Mouse (Mus musculus) CH12.LX (cell line): ENCODE results near the gene Ccdc60. TPM values are rescaled to one million over a fixed set of nuclear protein-coding genes. Genes with fewer than 3 reads are reported as not detected.

Experiments used
- DNase-seq: peaks from one replicate; pipeline ENCODE4 v3.0.0-alpha.2; 2013; ENCODE audit errors: extremely low read depth
- H3K27ac ChIP-seq: 2 replicates; pipeline ENCODE4 v1.5.1; 2012; ENCODE audit warnings: low read depth, mild to moderate bottlenecking, control low read depth, moderate library complexity; ENCODE audit not compliant: insufficient read depth
- H3K27me3 ChIP-seq: replicated peaks from 2 replicates; pipeline ENCODE3; 2012; ENCODE audit warnings: inconsistent platforms
- H3K36me3 ChIP-seq, 2 experiments: replicated peaks in 1 of 2; 2 replicates each; pipeline versions ENCODE3 to v1.6.1; 2012; ENCODE audit warnings: inconsistent platforms in 1 of 2, low read length in 1 of 2, mild to moderate bottlenecking in 1 of 2, mixed read lengths in 1 of 2, moderate library complexity in 1 of 2; ENCODE audit not compliant: control insufficient read depth in 1 of 2, insufficient read depth in 1 of 2
- H3K4me1 ChIP-seq, 2 experiments: 2 replicates each; pipeline ENCODE4 v1.6.1; 2012; ENCODE audit warnings: inconsistent platforms in 1 of 2, moderate library complexity in 1 of 2; ENCODE audit not compliant: insufficient read depth in 2 of 2, control insufficient read depth in 1 of 2
- H3K4me2 ChIP-seq: 2 replicates; pipeline ENCODE4 v1.6.1; 2012; ENCODE audit warnings: low read depth, mild to moderate bottlenecking, control low read depth; ENCODE audit not compliant: poor library complexity, insufficient read depth, severe bottlenecking
- H3K4me3 ChIP-seq, 3 experiments: fragments of 150-350 bp in 1 of 3; sonication (generic) in 1 of 3; replicated peaks in 1 of 3; 2 replicates each; pipeline versions ENCODE3 to v1.5.1; 2011 to 2012; ENCODE audit warnings: low read depth in 2 of 3, low read length in 2 of 3, mild to moderate bottlenecking in 2 of 3, moderate library complexity in 2 of 3, control low read depth in 1 of 3, improper control_type of control experiment in 1 of 3, inconsistent platforms in 1 of 3, mixed read lengths in 1 of 3; ENCODE audit not compliant: poor library complexity in 1 of 3
- H3K79me2 ChIP-seq: replicated peaks from 2 replicates; pipeline ENCODE4 v1.6.1; 2012; ENCODE audit warnings: mild to moderate bottlenecking, moderate library complexity; ENCODE audit not compliant: control insufficient read depth, poor library complexity, insufficient read depth, severe bottlenecking; ENCODE audit errors: extremely low read depth
- H3K9ac ChIP-seq: 2 replicates; pipeline ENCODE4 v1.6.1; 2012; ENCODE audit warnings: low read depth, mild to moderate bottlenecking, control low read depth, moderate library complexity; ENCODE audit not compliant: insufficient read depth
- H3K9me3 ChIP-seq: replicated peaks from 2 replicates; pipeline ENCODE3; 2012; ENCODE audit warnings: low read length, inconsistent platforms, mixed read lengths
- CTCF ChIP-seq, 2 experiments: IDR thresholded peaks in 1 of 2; conservative IDR thresholded peaks in 1 of 2; 2 replicates each; pipeline ENCODE4 v1.5.1; 2011 to 2012; ENCODE audit warnings: low read depth in 2 of 2, low read length in 2 of 2, improper control_type of control experiment in 1 of 2, inconsistent platforms in 1 of 2, mild to moderate bottlenecking in 1 of 2, moderate library complexity in 1 of 2
- E2F4 ChIP-seq: IDR thresholded peaks from 2 replicates; pipeline ENCODE4 v1.6.1; 2011; ENCODE audit warnings: low read depth, low read length, improper control_type of control experiment; ENCODE audit not compliant: insufficient replicate concordance
- ELF1 ChIP-seq: IDR thresholded peaks from 2 replicates; pipeline ENCODE4 v1.6.1; 2014; ENCODE audit warnings: low read depth, mild to moderate bottlenecking, inconsistent platforms, low read length, improper control_type of control experiment
- GABPA ChIP-seq: IDR thresholded peaks from 2 replicates; pipeline ENCODE4 v1.6.1; 2012; ENCODE audit warnings: low read depth, low read length, improper control_type of control experiment, inconsistent platforms; ENCODE audit not compliant: insufficient replicate concordance
- MAFK ChIP-seq: IDR thresholded peaks from 2 replicates; pipeline ENCODE4 v1.6.1; 2011; ENCODE audit warnings: low read length, improper control_type of control experiment; ENCODE audit not compliant: insufficient replicate concordance
- MAZ ChIP-seq: IDR thresholded peaks from 2 replicates; pipeline ENCODE4 v1.6.1; 2012; ENCODE audit warnings: low read depth, mild to moderate bottlenecking, inconsistent platforms, low read length, improper control_type of control experiment, moderate library complexity
- MXI1 ChIP-seq: IDR thresholded peaks from 2 replicates; pipeline ENCODE4 v1.6.1; 2011; ENCODE audit warnings: mild to moderate bottlenecking, low read depth, low read length, improper control_type of control experiment
- MYC ChIP-seq: IDR thresholded peaks from 2 replicates; pipeline ENCODE4 v1.6.1; 2011; ENCODE audit warnings: low read depth, mild to moderate bottlenecking, improper control_type of control experiment, low read length
- NRF1 ChIP-seq: IDR thresholded peaks from 2 replicates; pipeline ENCODE4 v1.6.1; 2014; ENCODE audit warnings: low read depth, mild to moderate bottlenecking, inconsistent platforms, low read length, improper control_type of control experiment, moderate library complexity
- POLR2AphosphoS2 ChIP-seq: IDR thresholded peaks from 2 replicates; pipeline ENCODE4 v1.6.1; 2011; ENCODE audit warnings: low read depth, low read length, improper control_type of control experiment
- RCOR1 ChIP-seq: conservative IDR thresholded peaks from 2 replicates; pipeline ENCODE4 v1.6.1; 2012; ENCODE audit warnings: low read depth, mild to moderate bottlenecking, inconsistent platforms, low read length, improper control_type of control experiment
- SIN3A ChIP-seq: IDR thresholded peaks from 2 replicates; pipeline ENCODE4 v1.6.1; 2012; ENCODE audit warnings: low read length, improper control_type of control experiment, inconsistent platforms
- SMC3 ChIP-seq: IDR thresholded peaks from 2 replicates; pipeline ENCODE4 v1.6.1; 2011; ENCODE audit warnings: low read depth, low read length, improper control_type of control experiment
- UBTF ChIP-seq: IDR thresholded peaks from 2 replicates; pipeline ENCODE4 v1.6.1; 2012; ENCODE audit warnings: low read depth, mild to moderate bottlenecking, inconsistent platforms, low read length, improper control_type of control experiment, moderate library complexity
- USF1 ChIP-seq: IDR thresholded peaks from 2 replicates; pipeline ENCODE4 v1.6.1; 2014; ENCODE audit warnings: low read depth, mild to moderate bottlenecking, inconsistent platforms, low read length, improper control_type of control experiment
- ZKSCAN1 ChIP-seq: IDR thresholded peaks from 2 replicates; pipeline ENCODE4 v1.6.1; 2012; ENCODE audit warnings: low read depth, inconsistent platforms, low read length, improper control_type of control experiment, borderline replicate concordance
- ZMIZ1 ChIP-seq: IDR thresholded peaks from 2 replicates; pipeline ENCODE4 v1.6.1; 2012; ENCODE audit warnings: low read depth, mild to moderate bottlenecking, inconsistent platforms, low read length, improper control_type of control experiment
- dilution Hi-C: fragments of 300-500 bp; cut with MboI; formaldehyde crosslinking; loops from 2 replicates; pipeline ENCODE4 v1.14.3; 2020; ENCODE audit warnings: low sequenced_read_pairs; ENCODE audit not compliant: extremely low pct_unique_long_range_greater_than_20kb, extremely low pct_ligation_motif_present
- in situ Hi-C: fragments of 300-500 bp; cut with MboI; formaldehyde crosslinking; loops from 3 replicates; pipeline ENCODE4 v1.14.3; 2019; ENCODE audit warnings: low sequenced_read_pairs, low pct_ligation_motif_present, low pct_unique_long_range_greater_than_20kb, mixed read lengths
- polyA plus RNA-seq: library from polyadenylated mRNA; unstranded; fragments of >175 nt; gene quantifications from 2 replicates; pipeline ENCODE4 v1.2.1, GENCODE M21; 2012; ENCODE audit warnings: low read depth; ENCODE audit not compliant: insufficient read length
- total RNA-seq, 2 experiments: library from RNA; depleted of rRNA; stranded (reverse); fragments of 300-350 nt in 1 of 2; fragments of >200 nt in 1 of 2; gene quantifications; 2 replicates each; pipeline ENCODE4 v1.2.3; 2012 to 2014

The Ccdc60 gene
- not detected in 2 replicates for total RNA-seq (2012; rRNA removed)
- not detected in 2 replicates for total RNA-seq (2014; rRNA removed)
- polyA plus RNA-seq: not detected in 2 replicates

- Histone ChIP-seq H3K4me1 (no peaks in the 10 kb centered on the region), H3K79me2 (no peaks in the 10 kb centered on the region), H3K4me2 (no peak within 1 kb of the TSS), H3K9me3 (peaks cover 81% of the 10 kb centered on the region), H3K36me3 (no peaks in the 10 kb centered on the region), H3K4me3 (no peak within 1 kb of the TSS), H3K27ac (no peak within 1 kb of the TSS), H3K9ac (no peak within 1 kb of the TSS), H3K27me3 (no peaks in the 10 kb centered on the region)
- no peak for DNase-seq
- in situ Hi-C loops: no loop called here
- dilution Hi-C loops: no loop called here
- TF ChIP-seq NRF1: no peak
- TF ChIP-seq CTCF (conservative IDR thresholded peaks at IDR 0.05 in 1 of 2, IDR thresholded peaks at IDR 0.05 in 1 of 2; ENCODE audit: low read depth in 2 of 2, low read length in 2 of 2): no peak
- no peak for TF ChIP-seq MAFK
- TF ChIP-seq SMC3: no peak
- TF ChIP-seq MYC: no peak
- TF ChIP-seq ZMIZ1: no peak
- TF ChIP-seq GABPA: no peak
Measured at GRCm38 (mm10) chr5:116288849-116289570, at the start of gene Ccdc60. Gene Ccdc60, minus strand, starts transcription at chr5:116288985.

GRCm38 (mm10) chr5:116336191-116336590 lies 47.4 kb upstream of the Ccdc60 start:
- H3K4me2 ChIP-seq: no peak overlapping the region
- H3K79me2 ChIP-seq: no peaks in the 10 kb centered on the region
- H3K9me3 ChIP-seq: peaks cover 79% of the 10 kb centered on the region
- H3K27me3 ChIP-seq: no peaks in the 10 kb centered on the region
- in situ Hi-C loops (no loop called here), dilution Hi-C loops (no loop called here)
- no peak overlapping the region for H3K9ac ChIP-seq
- H3K4me1 ChIP-seq: no peaks in the 10 kb centered on the region
- no peak overlapping the region for H3K27ac ChIP-seq
- H3K36me3 ChIP-seq: no peaks in the 10 kb centered on the region
- TF ChIP-seq ZKSCAN1: no peak
- DNase-seq: no peak
- H3K4me3 ChIP-seq: no peak overlapping the region

GRCm38 (mm10) chr5:116328911-116329310 lies 40.1 kb upstream of the Ccdc60 start:
- Histone ChIP-seq H3K4me1 (no peaks in the 10 kb centered on the region), H3K4me3 (no peak overlapping the region), H3K4me2 (no peak overlapping the region), H3K9ac (no peak overlapping the region), H3K27ac (no peak overlapping the region), H3K9me3 (peaks cover 93% of the 10 kb centered on the region), H3K79me2 (no peaks in the 10 kb centered on the region), H3K27me3 (no peaks in the 10 kb centered on the region), H3K36me3 (no peaks in the 10 kb centered on the region)
- no peak for DNase-seq
- no peak for TF ChIP-seq MAZ
- no peak for TF ChIP-seq UBTF
- TF ChIP-seq ELF1: no peak
- no peak for TF ChIP-seq SIN3A
- no peak for TF ChIP-seq RCOR1
- no peak for TF ChIP-seq ZMIZ1
- TF ChIP-seq MXI1: no peak
- no peak for TF ChIP-seq USF1
- no peak for TF ChIP-seq E2F4
- no peak for TF ChIP-seq POLR2AphosphoS2
- in situ Hi-C loops: no loop called here
- dilution Hi-C loops: no loop called here
